7 mouse cellular contexts compared by ENCODE assay signal in the genomic region with DNA sequence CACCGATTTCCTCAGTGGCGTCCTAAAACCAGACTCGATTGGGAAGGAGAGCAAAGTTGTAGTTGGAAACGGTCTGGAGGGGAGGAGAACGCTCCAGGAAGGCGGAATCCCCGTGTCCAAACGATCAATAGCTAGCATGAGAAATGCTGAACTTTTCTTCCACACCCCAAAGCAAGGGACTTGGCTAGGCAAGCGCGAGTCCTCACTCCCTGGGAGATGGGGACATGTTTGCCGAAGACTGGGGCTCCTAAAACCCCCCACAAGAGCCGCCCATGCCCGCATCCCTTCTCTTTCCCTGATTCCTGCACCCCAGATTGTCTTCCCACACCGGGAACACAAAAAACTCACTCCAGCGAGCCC. TPM values are rescaled to one million over a fixed set of nuclear protein-coding genes. Genes with fewer than 3 reads are reported as not detected.
DNase-seq lines count a peak whose midpoint lies in the region; ATAC-seq and TF ChIP-seq lines count a peak whose summit lies in the region.

No protein-coding gene starts in this region.

- H3K27ac ChIP-seq in spleen, adult 2 months (ENCODE audit: insufficient read depth, low read length) = peak overlapping the region; percentile 49; the same call in 1 of the 2 replicates
- H3K27ac ChIP-seq in forebrain, embryonic 10.5 days = peak overlapping the region; percentile 91
- 0 out of 2 replicates have a peak overlapping the region, but pooled peaks have one; percentile 22 for H3K27ac ChIP-seq in liver, embryonic 12.5 days

- ATAC-seq in liver, embryonic 12.5 days = peak; percentile 54

- peaks cover 7% of the 10 kb centered on the region for H3K36me3 ChIP-seq in spleen, adult 2 months (ENCODE audit: control insufficient read depth, insufficient read depth, low read length)
- H3K36me3 ChIP-seq in forebrain, embryonic 10.5 days (replicated peaks) = peaks cover 32% of the 10 kb centered on the region
- H3K36me3 ChIP-seq in liver, embryonic 12.5 days = peaks cover 30% of the 10 kb centered on the region

- no peak for TF ChIP-seq CTCF in spleen, adult 2 months (IDR thresholded peaks at IDR 0.05; ENCODE audit: extremely low read depth, insufficient read depth, insufficient read length, insufficient replicate concordance)

- H3K9ac ChIP-seq in liver, embryonic 12.5 days = peak overlapping the region; percentile 80

- no peaks in the 10 kb centered on the region for H3K9me3 ChIP-seq in forebrain, embryonic 10.5 days
- no peaks in the 10 kb centered on the region for H3K9me3 ChIP-seq in liver, embryonic 12.5 days (replicated peaks)

- no peak for DNase-seq in spleen, adult 2 months (ENCODE audit: low read depth in 1 of 2, low spot score in 2 of 2)
- no peak for DNase-seq in spleen, adult 18-20 months
- DNase-seq in forebrain, embryonic 10.5 days (ENCODE audit: extremely low spot score, low spot score) = no peak
- DNase-seq in MN1 (ENCODE audit: low spot score) = no peak
- no peak for DNase-seq in gastrocnemius, postnatal 25 days
- DNase-seq in cerebellum, postnatal 4 days (ENCODE audit: low spot score in 2 of 2) = no peak

- no peaks in the 10 kb centered on the region for H3K27me3 ChIP-seq in spleen, adult 2 months (ENCODE audit: control insufficient read depth, insufficient read depth, low read length)
- H3K27me3 ChIP-seq in forebrain, embryonic 10.5 days (ENCODE audit: poor library complexity, severe bottlenecking) = no peaks in the 10 kb centered on the region
- H3K27me3 ChIP-seq in liver, embryonic 12.5 days (replicated peaks) = 0 out of 2 replicates have a peak, but pooled peaks cover 9% of the 10 kb centered on the region

- peak overlapping the region; percentile 70 for H3K4me3 ChIP-seq in spleen, adult 2 months (ENCODE audit: extremely low read depth, insufficient read depth, insufficient read length)
- H3K4me3 ChIP-seq in forebrain, embryonic 10.5 days = peak overlapping the region; percentile 80
- H3K4me3 ChIP-seq in liver, embryonic 12.5 days = peak overlapping the region; percentile 79

- H3K4me1 ChIP-seq in spleen, adult 2 months (ENCODE audit: control insufficient read depth, insufficient read depth, insufficient read length) = no peaks in the 10 kb centered on the region
- peaks cover 7% of the 10 kb centered on the region for H3K4me1 ChIP-seq in forebrain, embryonic 10.5 days
- peaks cover 6% of the 10 kb centered on the region for H3K4me1 ChIP-seq in liver, embryonic 12.5 days

- under 1% methylated on average over 15 of the region's 15 CpGs for WGBS in spleen, adult 2 months
- 2% methylated on average over 15 of the region's 15 CpGs for WGBS in forebrain, embryonic 10.5 days
- 1% methylated on average over 15 of the region's 15 CpGs for WGBS in liver, embryonic 12.5 days (ENCODE audit: insufficient replicate concordance)

- H3K4me2 ChIP-seq in liver, embryonic 12.5 days = peak overlapping the region; percentile 79

- no peak for TF ChIP-seq POLR2A in spleen, adult 2 months (IDR thresholded peaks at IDR 0.05; ENCODE audit: low read depth, low read length)

RNA-seq across cellular contexts. Expression of a gene that starts 0.8 kb away (rescaled TPM):
- 4.6 and 6.3 TPM in 2 replicates for polyA plus RNA-seq in spleen, adult 2 months (2012; rRNA removed)
- polyA plus RNA-seq in forebrain, embryonic 10.5 days (2016; fragmentation: Nextera tagmentation; extraction: Ambion mirVana) = 60.5 and 61.0 TPM in 2 replicates
- 33.3 and 33.4 TPM in 2 replicates for polyA plus RNA-seq in liver, embryonic 12.5 days (2016; fragmentation: Nextera tagmentation; extraction: Ambion mirVana)
- total RNA-seq in gastrocnemius, postnatal 25 days (2021) = 10 to 100 TPM; 17.3 to 18.7 TPM

RNA-seq across cellular contexts. Expression of a gene that starts 39.1 kb away (rescaled TPM):
- 2.3 and 2.5 TPM in 2 replicates for polyA plus RNA-seq in spleen, adult 2 months (2012; rRNA removed)
- polyA plus RNA-seq in forebrain, embryonic 10.5 days (2016; fragmentation: Nextera tagmentation; extraction: Ambion mirVana) = 29.5 and 30.1 TPM in 2 replicates
- polyA plus RNA-seq in liver, embryonic 12.5 days (2016; fragmentation: Nextera tagmentation; extraction: Ambion mirVana) = 0.92 and 1.1 TPM in 2 replicates
- total RNA-seq in gastrocnemius, postnatal 25 days (2021) = 10 to 100 TPM; 13.5 to 18.1 TPM

Comparison
In these comparisons a context has a peak if more than half of its experiments do, and no peak if none do; other contexts are left out.
1. H3K27ac ChIP-seq: peak in every context shown above with its lines; median percentile 91 in forebrain, embryonic 10.5 days; 49 in spleen, adult 2 months; 22 in liver, embryonic 12.5 days.